Mouse (Mus musculus): ENCODE measurements at regions not wholly inside any gene's neighbourhood (a gene's known extent, or its start where the extent isn't known, plus 50 kb on each side); places are given as distances from the start of the nearest gene placed in this dataset.

GRCm38 (mm10) chr10:118979339-118979738 lies 109.3 kb upstream of the Dyrk2 start:
- H3K79me2 ChIP-seq (ENCODE audit: inconsistent target): no peaks in the 10 kb centered on the region
- H3K4me3 ChIP-seq (ENCODE audit: inconsistent target): no peak overlapping the region
- 74% methylated on average over 13 of the region's 13 CpGs for WGBS (ENCODE audit: missing documents)
- H3K27ac ChIP-seq: no peak overlapping the region
- H3K36me3 ChIP-seq (ENCODE audit: inconsistent target): no peaks in the 10 kb centered on the region

DNA sequence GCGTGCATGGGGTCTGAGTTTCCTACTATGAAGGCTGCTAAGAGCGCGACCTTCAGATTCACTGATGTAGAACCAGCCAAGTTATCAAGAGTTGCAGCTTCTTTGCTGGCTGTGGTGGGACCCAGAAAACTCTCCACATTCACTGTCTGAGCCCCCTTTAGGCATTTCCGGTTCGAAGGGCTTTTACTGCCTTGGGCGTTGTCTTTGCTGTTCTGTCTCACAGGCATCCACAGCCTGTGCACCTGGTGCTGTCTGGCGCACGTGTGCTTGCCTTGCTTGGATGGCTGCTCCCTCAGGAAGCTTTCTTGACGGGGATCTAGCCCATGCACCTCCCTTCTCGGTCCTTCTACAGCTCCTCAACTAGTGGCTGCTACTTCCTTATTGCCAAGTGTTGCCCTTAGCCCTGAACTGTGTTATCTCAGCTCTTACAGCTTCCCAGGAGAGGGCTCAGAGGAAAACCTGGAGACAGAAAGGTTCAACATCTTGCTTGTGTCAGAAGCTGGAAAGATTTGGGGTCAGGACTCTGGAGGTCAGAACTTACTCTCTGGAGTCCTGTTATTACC lies 108.3 kb upstream of the Dyrk2 start:
- no peak overlapping the region for H3K4me3 ChIP-seq (ENCODE audit: inconsistent target)
- 90% methylated on average over 10 of the region's 10 CpGs for WGBS (ENCODE audit: missing documents)
- no peak overlapping the region for H3K27ac ChIP-seq
- H3K79me2 ChIP-seq (ENCODE audit: inconsistent target): no peaks in the 10 kb centered on the region
- H3K36me3 ChIP-seq (ENCODE audit: inconsistent target): no peaks in the 10 kb centered on the region

DNA sequence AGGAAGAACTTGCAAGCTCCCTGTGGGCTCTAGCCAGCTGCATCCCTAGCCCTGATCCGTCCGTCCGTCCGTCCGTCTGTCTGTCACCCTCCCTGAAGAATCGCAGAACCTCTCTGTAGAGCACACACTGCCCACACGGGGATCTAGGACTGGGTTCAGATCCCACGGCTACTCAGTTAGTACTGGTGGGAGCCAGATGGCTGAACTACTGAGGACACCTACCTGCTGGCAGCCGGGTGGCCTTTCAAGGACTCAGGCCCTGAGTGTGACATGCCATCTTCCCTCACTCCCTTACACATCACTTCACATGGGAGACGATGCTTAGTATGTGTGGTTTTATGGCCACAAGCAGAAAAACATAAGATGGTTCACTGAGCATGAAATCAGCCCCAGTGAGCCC lies 106.4 kb upstream of the Dyrk2 start:
- Histone ChIP-seq H3K4me3 (ENCODE audit: inconsistent target) (no peak overlapping the region), H3K79me2 (ENCODE audit: inconsistent target) (no peaks in the 10 kb centered on the region), H3K27ac (no peak overlapping the region), H3K36me3 (ENCODE audit: inconsistent target) (no peaks in the 10 kb centered on the region)
- WGBS (ENCODE audit: missing documents): 79% methylated on average over 10 of the region's 10 CpGs

DNA sequence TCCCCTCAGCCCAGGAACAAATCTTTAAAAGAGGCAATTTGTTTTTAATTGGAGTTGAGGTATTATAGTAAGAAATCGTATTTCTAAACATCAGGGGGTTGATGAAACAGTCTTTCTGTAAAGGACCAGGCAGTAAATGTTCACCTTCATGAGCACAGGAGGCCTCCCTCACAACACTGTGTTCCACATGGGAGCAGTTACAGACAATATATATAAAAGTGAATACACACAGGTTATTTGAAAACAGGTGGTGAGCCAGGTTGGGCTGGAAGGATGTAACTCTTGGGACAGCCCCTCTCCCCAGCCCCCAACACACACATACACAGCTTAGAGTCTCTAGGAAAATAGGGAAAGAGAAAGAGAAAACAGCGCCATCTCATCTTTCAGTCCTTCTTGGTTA lies 105.8 kb upstream of the Dyrk2 start:
- H3K36me3 ChIP-seq (ENCODE audit: inconsistent target): no peaks in the 10 kb centered on the region
- H3K27ac ChIP-seq: no peak overlapping the region
- WGBS (ENCODE audit: missing documents): 92% methylated on average over 2 of the region's 2 CpGs
- no peak overlapping the region for H3K4me3 ChIP-seq (ENCODE audit: inconsistent target)
- no peaks in the 10 kb centered on the region for H3K79me2 ChIP-seq (ENCODE audit: inconsistent target)

- 84% methylated on average over 4 of the region's 4 CpGs for WGBS (ENCODE audit: missing documents)
- Histone ChIP-seq H3K79me2 (ENCODE audit: inconsistent target) (no peaks in the 10 kb centered on the region), H3K4me3 (ENCODE audit: inconsistent target) (no peak overlapping the region), H3K36me3 (ENCODE audit: inconsistent target) (no peaks in the 10 kb centered on the region), H3K27ac (no peak overlapping the region)
Observed at GRCm38 (mm10) chr10:118973324-118973723, 103.3 kb upstream of the Dyrk2 start.

DNA sequence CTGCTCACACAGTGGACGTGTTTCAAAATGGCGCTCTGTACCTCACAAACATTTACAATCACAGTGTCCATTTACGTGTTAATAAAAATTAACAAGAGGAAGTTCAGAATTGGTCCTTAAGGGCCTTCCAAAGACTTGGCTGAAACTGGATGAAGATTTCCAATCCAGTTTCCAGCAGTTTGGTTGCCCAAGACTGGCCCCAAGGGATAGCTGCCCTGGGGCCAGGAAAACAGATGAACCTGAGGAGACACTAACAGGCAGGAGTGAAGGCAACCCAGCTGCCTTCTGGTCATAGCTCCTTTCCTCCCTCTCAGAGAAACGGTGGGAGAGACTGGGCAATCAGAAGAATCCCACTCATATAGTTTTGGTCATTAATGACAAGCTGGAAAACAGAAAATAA lies 102.6 kb upstream of the Dyrk2 start:
- Histone ChIP-seq H3K27ac (no peak overlapping the region), H3K4me3 (ENCODE audit: inconsistent target) (no peak overlapping the region), H3K79me2 (ENCODE audit: inconsistent target) (no peaks in the 10 kb centered on the region), H3K36me3 (ENCODE audit: inconsistent target) (no peaks in the 10 kb centered on the region)
- 90% methylated on average over 4 of the region's 4 CpGs for WGBS (ENCODE audit: missing documents)

GRCm38 (mm10) chr10:118970457-118971175 lies 100.6 kb upstream of the Dyrk2 start:
- Histone ChIP-seq H3K4me3 (ENCODE audit: inconsistent target) (no peak overlapping the region), H3K79me2 (ENCODE audit: inconsistent target) (no peaks in the 10 kb centered on the region), H3K27ac (no peak overlapping the region), H3K36me3 (ENCODE audit: inconsistent target) (no peaks in the 10 kb centered on the region)
- 78% methylated on average over 14 of the region's 14 CpGs for WGBS (ENCODE audit: missing documents)

GRCm38 (mm10) chr10:118961713-118962181 lies 91.7 kb upstream of the Dyrk2 start:
- no peaks in the 10 kb centered on the region for H3K36me3 ChIP-seq (ENCODE audit: inconsistent target)
- 92% methylated on average over 7 of the region's 7 CpGs for WGBS (ENCODE audit: missing documents)
- H3K4me3 ChIP-seq (ENCODE audit: inconsistent target): no peak overlapping the region
- H3K27ac ChIP-seq: no peak overlapping the region
- no peaks in the 10 kb centered on the region for H3K79me2 ChIP-seq (ENCODE audit: inconsistent target)

- Histone ChIP-seq H3K27ac (no peak overlapping the region), H3K4me3 (ENCODE audit: inconsistent target) (no peak overlapping the region), H3K79me2 (ENCODE audit: inconsistent target) (no peaks in the 10 kb centered on the region), H3K36me3 (ENCODE audit: inconsistent target) (no peaks in the 10 kb centered on the region)
- 98% methylated on average over 6 of the region's 6 CpGs for WGBS (ENCODE audit: missing documents)
Observed at GRCm38 (mm10) chr10:118960076-118960475, 90.1 kb upstream of the Dyrk2 start.

- Histone ChIP-seq H3K4me3 (ENCODE audit: inconsistent target) (no peak overlapping the region), H3K27ac (no peak overlapping the region), H3K36me3 (ENCODE audit: inconsistent target) (no peaks in the 10 kb centered on the region), H3K79me2 (ENCODE audit: inconsistent target) (no peaks in the 10 kb centered on the region)
- WGBS (ENCODE audit: missing documents): 90% methylated on average over 8 of the region's 8 CpGs
Observed at GRCm38 (mm10) chr10:118959623-118960022, 89.6 kb upstream of the Dyrk2 start.

GRCm38 (mm10) chr10:118956352-118956751 lies 86.3 kb upstream of the Dyrk2 start:
- no peaks in the 10 kb centered on the region for H3K36me3 ChIP-seq (ENCODE audit: inconsistent target)
- no peak overlapping the region for H3K27ac ChIP-seq
- no peak overlapping the region for H3K4me3 ChIP-seq (ENCODE audit: inconsistent target)
- 43% methylated on average over 9 of the region's 9 CpGs for WGBS (ENCODE audit: missing documents)
- no peaks in the 10 kb centered on the region for H3K79me2 ChIP-seq (ENCODE audit: inconsistent target)

DNA sequence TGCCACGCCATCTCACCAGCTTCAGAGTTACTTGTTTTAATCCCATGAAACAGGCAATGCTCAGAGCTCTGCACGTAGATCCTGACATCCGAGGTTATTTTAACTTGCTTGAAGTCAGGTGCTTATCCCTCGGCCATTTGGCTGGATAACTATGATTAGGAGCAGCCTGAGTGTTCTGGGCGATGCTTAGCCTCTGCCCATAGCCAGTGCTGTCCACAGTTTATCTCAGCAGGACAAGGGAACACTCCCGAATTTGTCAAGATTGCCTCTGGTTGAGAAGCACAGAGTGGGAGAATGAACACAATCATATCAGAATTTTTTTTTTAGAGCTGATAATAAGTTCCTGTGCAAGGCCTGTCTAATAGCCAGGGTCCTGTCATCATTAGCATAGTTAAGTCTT lies 83.4 kb upstream of the Dyrk2 start:
- Histone ChIP-seq H3K79me2 (ENCODE audit: inconsistent target) (no peaks in the 10 kb centered on the region), H3K27ac (no peak overlapping the region), H3K4me3 (ENCODE audit: inconsistent target) (no peak overlapping the region), H3K36me3 (ENCODE audit: inconsistent target) (no peaks in the 10 kb centered on the region)
- 93% methylated on average over 6 of the region's 6 CpGs for WGBS (ENCODE audit: missing documents)

- Histone ChIP-seq H3K4me3 (ENCODE audit: inconsistent target) (no peak overlapping the region), H3K79me2 (ENCODE audit: inconsistent target) (no peaks in the 10 kb centered on the region), H3K36me3 (ENCODE audit: inconsistent target) (no peaks in the 10 kb centered on the region), H3K27ac (no peak overlapping the region)
- WGBS (ENCODE audit: missing documents): 95% methylated on average over 9 of the region's 9 CpGs
Observed at GRCm38 (mm10) chr10:118952756-118953155, 82.7 kb upstream of the Dyrk2 start.

GRCm38 (mm10) chr10:118947724-118948123 lies 77.7 kb upstream of the Dyrk2 start:
- Histone ChIP-seq H3K36me3 (ENCODE audit: inconsistent target) (no peaks in the 10 kb centered on the region), H3K27ac (no peak overlapping the region), H3K79me2 (ENCODE audit: inconsistent target) (no peaks in the 10 kb centered on the region), H3K4me3 (ENCODE audit: inconsistent target) (no peak overlapping the region)
- WGBS (ENCODE audit: missing documents): 79% methylated on average over 6 of the region's 6 CpGs

DNA sequence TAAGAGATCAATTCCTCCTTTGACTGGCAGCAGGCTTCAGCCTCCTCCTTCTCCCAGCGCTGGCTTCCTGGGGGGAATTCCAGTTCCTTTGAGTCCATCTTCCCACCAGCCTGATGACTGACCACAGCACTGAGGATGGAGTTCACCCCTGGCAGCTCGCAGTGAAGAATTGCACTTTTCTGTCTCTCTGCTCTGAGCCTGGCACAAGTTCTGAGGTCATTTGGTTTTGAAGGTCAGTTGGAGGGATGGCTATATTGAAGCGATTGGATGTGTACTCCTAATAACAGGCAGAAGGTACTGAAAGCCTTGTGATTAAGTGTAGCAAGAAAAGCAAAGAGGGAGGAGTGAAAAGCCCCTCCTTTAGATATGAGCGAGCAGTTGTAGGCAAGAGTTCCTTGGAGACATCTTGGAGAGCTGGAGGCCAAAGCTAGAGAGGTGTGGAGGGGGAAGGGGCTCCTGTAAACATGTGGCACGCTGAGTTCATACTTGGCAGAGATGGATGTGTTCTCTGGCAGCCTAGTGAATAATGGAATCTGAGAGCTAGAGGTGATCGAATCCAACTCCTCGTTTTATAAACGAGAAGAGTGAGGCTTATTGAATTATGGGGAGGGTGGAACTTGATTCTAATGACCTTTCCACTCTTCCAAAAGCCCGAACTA lies 77.1 kb upstream of the Dyrk2 start:
- H3K4me3 ChIP-seq (ENCODE audit: inconsistent target): no peak overlapping the region
- H3K27ac ChIP-seq: no peak overlapping the region
- 90% methylated on average over 9 of the region's 9 CpGs for WGBS (ENCODE audit: missing documents)
- H3K79me2 ChIP-seq (ENCODE audit: inconsistent target): no peaks in the 10 kb centered on the region
- no peaks in the 10 kb centered on the region for H3K36me3 ChIP-seq (ENCODE audit: inconsistent target)
